Mouse (Mus musculus) intestine, embryonic 14.5 days (tissue): ENCODE measurements around the gene Slc38a1. TPM values are rescaled to one million over a fixed set of nuclear protein-coding genes. Genes with fewer than 3 reads are reported as not detected.
A peak's percentile ranks its signal among the peaks of the same experiment; 100 is the strongest.

ENCODE experiments used
- ATAC-seq: fragments of 200-750 bp; cut with Nextera tagmentation; replicated peaks from 2 replicates; pipeline ENCODE4 v1.8.0; 2017; ENCODE audit warnings: low read depth, moderate number of reproducible peaks, moderate TSS enrichment, moderate library complexity; ENCODE audit not compliant: low FRiP score, low TSS enrichment
- DNase-seq: peaks from one replicate; pipeline ENCODE4 v3.0.0-alpha.2; 2018; ENCODE audit warnings: low spot score
- H3K27ac ChIP-seq: fragments of 300-500 bp; sonication (generic); 2 replicates; pipeline ENCODE4 v1.5.1; 2014; ENCODE audit warnings: low read depth, mild to moderate bottlenecking, control low read depth
- H3K27me3 ChIP-seq: fragments of 300-500 bp; sonication (generic); replicated peaks from 2 replicates; pipeline ENCODE4 v1.6.1; 2014; ENCODE audit warnings: low read length, control low read depth; ENCODE audit not compliant: control insufficient read depth, insufficient read depth
- H3K36me3 ChIP-seq: fragments of 300-500 bp; sonication (generic); 2 replicates; pipeline ENCODE4 v1.6.1; 2014; ENCODE audit warnings: low read length, control low read depth; ENCODE audit not compliant: control insufficient read depth, insufficient read depth
- H3K4me1 ChIP-seq: fragments of 300-500 bp; sonication (generic); replicated peaks from 2 replicates; pipeline ENCODE4 v1.6.1; 2014; ENCODE audit warnings: low read length, control low read depth, mixed read lengths; ENCODE audit not compliant: control insufficient read depth, insufficient read depth
- H3K4me2 ChIP-seq: fragments of 300-500 bp; sonication (generic); 2 replicates; pipeline ENCODE4 v1.6.1; 2014; ENCODE audit warnings: low read length
- H3K4me3 ChIP-seq: fragments of 300-500 bp; sonication (generic); 2 replicates; pipeline ENCODE4 v1.5.1; 2014; ENCODE audit warnings: low read depth, low read length, control low read depth, mixed read lengths
- H3K9ac ChIP-seq: fragments of 300-500 bp; sonication (generic); 2 replicates; pipeline ENCODE4 v1.6.1; 2014; ENCODE audit warnings: mild to moderate bottlenecking, low read length
- H3K9me3 ChIP-seq: fragments of 300-500 bp; sonication (generic); 2 replicates; pipeline ENCODE4 v1.6.1; 2016; ENCODE audit warnings: low read length, control low read depth; ENCODE audit not compliant: control insufficient read depth
- WGBS: fragments of 180-500 bp; shearing (Covaris S2); extraction: QIAGEN DNeasy Blood & Tissue Kit; methylation state at CpG from one replicate; pipeline ENCODE4 v1.1.7; 2014; 5-methylcytosine and 5-hydroxymethylcytosine counted together
- polyA plus RNA-seq: library from polyadenylated mRNA; unstranded; fragments of >200 nt; fragmentation: Nextera tagmentation; extraction: Ambion mirVana; gene quantifications from 2 replicates; pipeline ENCODE4 v1.2.1, GENCODE M21; 2014

Gene Slc38a1
- polyA plus RNA-seq, 1 experiment from 2014 or later: 126 TPM

GRCm38 (mm10) chr15:96597116-96597515 is 45.6 kb downstream of the Slc38a1 start:
- ATAC-seq (no peak), DNase-seq (no peak)
- Histone ChIP-seq H3K9me3 (no peaks in the 10 kb centered on the region), H3K36me3 (peaks cover 17% of the 10 kb centered on the region), H3K4me3 (no peak overlapping the region), H3K9ac (no peak overlapping the region), H3K27ac (no peak overlapping the region), H3K4me2 (no peak overlapping the region), H3K27me3 (no peaks in the 10 kb centered on the region), H3K4me1 (peaks cover 21% of the 10 kb centered on the region)
- 91% methylated on average over 9 of the region's 9 CpGs for WGBS

- peaks cover 24% of the 10 kb centered on the region for H3K4me1 ChIP-seq
- H3K27me3 ChIP-seq: no peaks in the 10 kb centered on the region
- no peak overlapping the region for H3K27ac ChIP-seq
- ATAC-seq (no peak), DNase-seq (no peak)
- no peak overlapping the region for H3K9ac ChIP-seq
- no peaks in the 10 kb centered on the region for H3K9me3 ChIP-seq
- H3K36me3 ChIP-seq: peaks cover 27% of the 10 kb centered on the region
- no peak overlapping the region for H3K4me2 ChIP-seq
- H3K4me3 ChIP-seq: no peak overlapping the region
- 88% methylated on average over 7 of the region's 7 CpGs for WGBS
Observed at GRCm38 (mm10) chr15:96594316-96594715, 48.4 kb downstream of the Slc38a1 start.

GRCm38 (mm10) chr15:96593866-96594265 is 48.8 kb downstream of the Slc38a1 start:
- WGBS: 51% methylated on average over 7 of the region's 7 CpGs
- Histone ChIP-seq H3K9ac (no peak overlapping the region), H3K9me3 (no peaks in the 10 kb centered on the region), H3K27ac (no peak overlapping the region), H3K4me3 (no peak overlapping the region), H3K4me1 (peaks cover 20% of the 10 kb centered on the region), H3K4me2 (no peak overlapping the region), H3K36me3 (peaks cover 31% of the 10 kb centered on the region), H3K27me3 (no peaks in the 10 kb centered on the region)
- ATAC-seq (no peak), DNase-seq (no peak)

- no peak overlapping the region for H3K9ac ChIP-seq
- 48% methylated on average over 6 of the region's 6 CpGs for WGBS
- no peak for ATAC-seq
Observed at GRCm38 (mm10) chr15:96593457-96593856, 49.3 kb downstream of the Slc38a1 start.

GRCm38 (mm10) chr15:96592976-96593375 is 49.7 kb downstream of the Slc38a1 start:
- H3K4me3 ChIP-seq: no peak overlapping the region
- H3K4me1 ChIP-seq: peaks cover 15% of the 10 kb centered on the region; the same call in 1 of the 2 replicates
- no peak overlapping the region for H3K4me2 ChIP-seq
- no peak overlapping the region; the same call in 1 of the 2 replicates for H3K27ac ChIP-seq
- no peaks in the 10 kb centered on the region for H3K9me3 ChIP-seq
- peaks cover 37% of the 10 kb centered on the region for H3K36me3 ChIP-seq
- WGBS: 85% methylated on average over 13 of the region's 13 CpGs
- H3K27me3 ChIP-seq: no peaks in the 10 kb centered on the region
- ATAC-seq (no peak), DNase-seq (no peak)
- no peak overlapping the region for H3K9ac ChIP-seq

More at GRCm38 (mm10) chr15:96593457-96593856, 49.3 kb downstream of the Slc38a1 start:
- DNase-seq: no peak
- Histone ChIP-seq H3K27ac (peak overlapping the region; percentile 40; the same call in 1 of the 2 replicates), H3K27me3 (no peaks in the 10 kb centered on the region), H3K9me3 (no peaks in the 10 kb centered on the region), H3K4me2 (no peak overlapping the region), H3K4me3 (no peak overlapping the region), H3K4me1 (peaks cover 16% of the 10 kb centered on the region; the same call in 1 of the 2 replicates), H3K36me3 (peaks cover 35% of the 10 kb centered on the region)

- Histone ChIP-seq H3K4me1 (peaks cover 15% of the 10 kb centered on the region; the same call in 1 of the 2 replicates), H3K27me3 (no peaks in the 10 kb centered on the region), H3K4me2 (no peak overlapping the region), H3K27ac (0 out of 2 replicates have a peak overlapping the region, but pooled peaks have one; percentile 6), H3K9ac (no peak overlapping the region), H3K36me3 (peaks cover 40% of the 10 kb centered on the region), H3K4me3 (no peak overlapping the region), H3K9me3 (no peaks in the 10 kb centered on the region)
- ATAC-seq: no peak
- 42% methylated on average over 10 of the region's 10 CpGs for WGBS
- DNase-seq: no peak
Observed at GRCm38 (mm10) chr15:96591876-96592417, 50.8 kb downstream of the Slc38a1 start.

- peaks cover 65% of the 10 kb centered on the region for H3K36me3 ChIP-seq
- H3K27ac ChIP-seq: no peak overlapping the region
Observed at GRCm38 (mm10) chr15:96588996-96589657, 53.6 kb downstream of the Slc38a1 start.

GRCm38 (mm10) chr15:96587998-96588397 is 54.7 kb downstream of the Slc38a1 start:
- H3K4me1 ChIP-seq: peaks cover 11% of the 10 kb centered on the region; the same call in 1 of the 2 replicates
- no peak for ATAC-seq
- H3K4me3 ChIP-seq: no peak overlapping the region
- H3K4me2 ChIP-seq: no peak overlapping the region
- no peaks in the 10 kb centered on the region for H3K9me3 ChIP-seq
- H3K27ac ChIP-seq: no peak overlapping the region
- WGBS: 66% methylated on average over 8 of the region's 8 CpGs
- no peak overlapping the region for H3K9ac ChIP-seq
- no peaks in the 10 kb centered on the region for H3K27me3 ChIP-seq
- no peak for DNase-seq
- peaks cover 75% of the 10 kb centered on the region for H3K36me3 ChIP-seq

More at GRCm38 (mm10) chr15:96588996-96589657, 53.6 kb downstream of the Slc38a1 start:
- Histone ChIP-seq H3K4me3 (no peak overlapping the region), H3K9me3 (no peaks in the 10 kb centered on the region), H3K4me2 (no peak overlapping the region), H3K27me3 (no peaks in the 10 kb centered on the region), H3K9ac (no peak overlapping the region), H3K4me1 (peaks cover 15% of the 10 kb centered on the region; the same call in 1 of the 2 replicates)
- ATAC-seq (no peak), DNase-seq (no peak)
- WGBS: 78% methylated on average over 9 of the region's 9 CpGs
